Mouse (Mus musculus) kidney, adult 18-20 months (tissue): ENCODE measurements around the gene Lrrn4cl.
"Not testable (repeated sequence)": the region's sequence is repeated elsewhere in the genome, so short reads cannot be mapped to it uniquely, and the experiment has no call there.

ENCODE experiments used
- DNase-seq: peaks from one replicate; pipeline ENCODE4 v3.0.0; 2021

Gene Lrrn4cl

GRCm38 (mm10) chr19:8839103-8839907 is 11.3 kb upstream of the Lrrn4cl start, which contains the start of gene Gng3:
TSS of gene Gng3 (minus strand) at chr19:8839194.
- no peak for DNase-seq

- peak; percentile 87 for DNase-seq
These were observed 10.4 kb upstream of the Lrrn4cl start for GRCm38 (mm10) chr19:8839908-8840791.

- no peak for DNase-seq
These were observed 9.6 kb upstream of the Lrrn4cl start for GRCm38 (mm10) chr19:8841012-8841411.

GRCm38 (mm10) chr19:8842961-8843360 is 7.6 kb upstream of the Lrrn4cl start:
- DNase-seq, result no peak

- DNase-seq, result peak; percentile 78
These were observed 6.0 kb upstream of the Lrrn4cl start for GRCm38 (mm10) chr19:8844371-8845129.

- no peak for DNase-seq
These were observed 2.2 kb upstream of the Lrrn4cl start for GRCm38 (mm10) chr19:8848356-8848755.

- DNase-seq, result no peak
These were observed 1.1 kb downstream of the Lrrn4cl start for GRCm38 (mm10) chr19:8851639-8852038.

GRCm38 (mm10) chr19:8852236-8852928 is 1.8 kb downstream of the Lrrn4cl start:
- no peak for DNase-seq

- DNase-seq, result no peak
These were observed 2.5 kb downstream of the Lrrn4cl start for GRCm38 (mm10) chr19:8853117-8853516.

- peak; percentile 50 for DNase-seq
These were observed 7.1 kb downstream of the Lrrn4cl start for GRCm38 (mm10) chr19:8857689-8858088.

GRCm38 (mm10) chr19:8859018-8859417 is 8.4 kb downstream of the Lrrn4cl start:
- no peak for DNase-seq

- DNase-seq, result no peak
These were observed 13.7 kb downstream of the Lrrn4cl start for GRCm38 (mm10) chr19:8864265-8864664.

GRCm38 (mm10) chr19:8870381-8870780 is 19.8 kb downstream of the Lrrn4cl start:
- DNase-seq, result not testable (repeated sequence)

- no peak for DNase-seq
These were observed 20.3 kb downstream of the Lrrn4cl start for GRCm38 (mm10) chr19:8870838-8871237.

GRCm38 (mm10) chr19:8871267-8872186 is 21.0 kb downstream of the Lrrn4cl start, which contains the start of gene Ubxn1:
TSS of gene Ubxn1 (plus strand) at chr19:8871496.
- DNase-seq, result peak; percentile 98

- DNase-seq, result peak; percentile 11
These were observed 21.8 kb downstream of the Lrrn4cl start for GRCm38 (mm10) chr19:8872266-8872840.

GRCm38 (mm10) chr19:8875031-8875430 is 24.5 kb downstream of the Lrrn4cl start:
- no peak for DNase-seq

- DNase-seq, result peak; percentile 91
These were observed 29.9 kb downstream of the Lrrn4cl start, which contains the start of gene Uqcc3 for GRCm38 (mm10) chr19:8880311-8881033. TSS of gene Uqcc3 (minus strand) at chr19:8880923.

GRCm38 (mm10) chr19:8881034-8881392 is 30.4 kb downstream of the Lrrn4cl start:
- no peak for DNase-seq

GRCm38 (mm10) chr19:8883616-8884015 is 33.0 kb downstream of the Lrrn4cl start, which contains the start of the genes Lbhd1 and Gm49403:
TSS of gene Lbhd1 (plus strand) at chr19:8883732.
TSS of gene Gm49403 (plus strand) at chr19:8883930.
- DNase-seq, result no peak
